Mouse (Mus musculus) spleen, adult 2 months (tissue): Measurements from ENCODE around the gene Ripor1. TPM values are rescaled to one million over a fixed set of nuclear protein-coding genes. Genes with fewer than 3 reads are reported as not detected.

Experiments
- DNase-seq, 2 experiments: peaks; one replicate each; pipeline versions ENCODE4 v3.0.0 to v3.0.0-alpha.2; 2012 to 2021; ENCODE audit warnings: low spot score in 2 of 2, low read depth in 1 of 2
- H3K27ac ChIP-seq: fragments of 200-500 bp; 2 replicates; pipeline ENCODE4 v1.5.1; 2012; ENCODE audit warnings: low read length, inconsistent platforms; ENCODE audit not compliant: insufficient read depth
- H3K27me3 ChIP-seq: fragments of 200-500 bp; 2 replicates; pipeline ENCODE4 v1.6.1; 2012; ENCODE audit warnings: mild to moderate bottlenecking, moderate library complexity, low read length, inconsistent platforms; ENCODE audit not compliant: control insufficient read depth, insufficient read depth
- H3K36me3 ChIP-seq: fragments of 200-500 bp; 2 replicates; pipeline ENCODE4 v1.6.1; 2012; ENCODE audit warnings: mild to moderate bottlenecking, low read length, inconsistent platforms; ENCODE audit not compliant: control insufficient read depth, insufficient read depth
- H3K4me1 ChIP-seq: fragments of 200-500 bp; 2 replicates; pipeline ENCODE4 v1.6.1; 2011; ENCODE audit warnings: inconsistent platforms; ENCODE audit not compliant: control insufficient read depth, insufficient read depth, insufficient read length
- H3K4me3 ChIP-seq: fragments of 200-500 bp; 2 replicates; pipeline ENCODE4 v1.5.1; 2011; ENCODE audit warnings: mild to moderate bottlenecking, inconsistent platforms; ENCODE audit not compliant: insufficient read depth, insufficient read length; ENCODE audit errors: extremely low read depth
- CTCF ChIP-seq: fragments of 200-500 bp; IDR thresholded peaks from 2 replicates; pipeline ENCODE4 v1.5.1; 2011; ENCODE audit warnings: mild to moderate bottlenecking, inconsistent platforms; ENCODE audit not compliant: insufficient read depth, insufficient read length, insufficient replicate concordance; ENCODE audit errors: extremely low read depth
- POLR2A ChIP-seq: fragments of 200-500 bp; IDR thresholded peaks from 2 replicates; pipeline ENCODE4 v1.6.1; 2011; ENCODE audit warnings: low read depth, low read length, inconsistent platforms
- WGBS: fragments of 180-500 bp; shearing (Covaris S2); methylation state at CpG from one replicate; pipeline ENCODE4 v1.1.7; 2018; 5-methylcytosine and 5-hydroxymethylcytosine counted together
- polyA plus RNA-seq: library from polyadenylated mRNA; depleted of rRNA; stranded (reverse); fragments of >200 nt; gene quantifications from 2 replicates; pipeline ENCODE4 v1.2.3, GENCODE M21; 2012; rRNA removed

The Ripor1 gene
- polyA plus RNA-seq, 1 experiment: 26.5 TPM

- peaks cover 11% of the 10 kb centered on the region for H3K36me3 ChIP-seq
Measured at GRCm38 (mm10) chr8:105645205-105645604, 40.1 kb downstream of the Ripor1 start.

GRCm38 (mm10) chr8:105648929-105649328 is 43.9 kb downstream of the Ripor1 start:
- Histone ChIP-seq H3K36me3 (peaks cover 15% of the 10 kb centered on the region), H3K27ac (no peak overlapping the region), H3K4me3 (no peak overlapping the region), H3K4me1 (no peaks in the 10 kb centered on the region), H3K27me3 (no peaks in the 10 kb centered on the region)
- DNase-seq: no peak
- no peak for TF ChIP-seq POLR2A
- no peak for TF ChIP-seq CTCF
- 100% methylated on average over 1 of the region's 1 CpGs for WGBS

More at GRCm38 (mm10) chr8:105645205-105645604, 40.1 kb downstream of the Ripor1 start:
- no peak for DNase-seq
- Histone ChIP-seq H3K4me3 (no peak overlapping the region), H3K27ac (no peak overlapping the region), H3K27me3 (no peaks in the 10 kb centered on the region), H3K4me1 (no peaks in the 10 kb centered on the region)
- TF ChIP-seq CTCF: no peak
- no peak for TF ChIP-seq POLR2A
- WGBS: 93% methylated on average over 1 of the region's 1 CpGs

GRCm38 (mm10) chr8:105657641-105658040 is 52.6 kb downstream of the Ripor1 start:
- Histone ChIP-seq H3K27ac (no peak overlapping the region), H3K27me3 (no peaks in the 10 kb centered on the region), H3K4me3 (no peak overlapping the region), H3K4me1 (no peaks in the 10 kb centered on the region), H3K36me3 (peaks cover 10% of the 10 kb centered on the region)
- TF ChIP-seq POLR2A (no peak), CTCF (no peak)
- no peak for DNase-seq

GRCm38 (mm10) chr8:105661167-105661566 is 56.1 kb downstream of the Ripor1 start:
- Histone ChIP-seq H3K36me3 (peaks cover 17% of the 10 kb centered on the region), H3K27ac (no peak overlapping the region), H3K27me3 (no peaks in the 10 kb centered on the region), H3K4me3 (no peak overlapping the region), H3K4me1 (no peaks in the 10 kb centered on the region)
- TF ChIP-seq POLR2A (no peak), CTCF (no peak)
- peak; percentile 19 to 37 for DNase-seq
- WGBS: 60% methylated on average over 3 of the region's 3 CpGs

Other genes with a start within 250 kb of the Ripor1 start
- gene Plekhg4, start 232.0 kb upstream of the Ripor1 start, polyA plus RNA-seq: 0.16 and 0.20 TPM in 2 replicates
- gene Kctd19, start 191.8 kb upstream of the Ripor1 start, polyA plus RNA-seq: 0.42 and 0.62 TPM in 2 replicates
- gene Lrrc36, start 191.7 kb upstream of the Ripor1 start, polyA plus RNA-seq: 0.07 and 0.13 TPM in 2 replicates
- 8.1 and 14.7 TPM in 2 replicates for gene Tppp3, start 133.7 kb upstream of the Ripor1 start, polyA plus RNA-seq
- 15.3 and 18.3 TPM in 2 replicates for gene Zdhhc1, start 108.4 kb upstream of the Ripor1 start, polyA plus RNA-seq
- 0.44 and 0.62 TPM in 2 replicates for gene Hsd11b2, start 86.5 kb upstream of the Ripor1 start, polyA plus RNA-seq
- 68.3 and 72.0 TPM in 2 replicates for gene Atp6v0d1, start 39.2 kb upstream of the Ripor1 start, polyA plus RNA-seq
- 22.1 and 24.5 TPM in 2 replicates for gene Ctcf, start 31.3 kb downstream of the Ripor1 start, polyA plus RNA-seq
- 0.14 TPM in 1 of 2 replicates, not detected in the other for gene Agrp, start 32.1 kb downstream of the Ripor1 start, polyA plus RNA-seq
- 62.1 and 72.2 TPM in 2 replicates for gene Carmil2, start 81.0 kb downstream of the Ripor1 start, polyA plus RNA-seq
- 47.3 and 62.1 TPM in 2 replicates for gene Acd, start 95.8 kb downstream of the Ripor1 start, polyA plus RNA-seq
- gene Pard6a, start 95.9 kb downstream of the Ripor1 start, polyA plus RNA-seq: 8.7 and 12.1 TPM in 2 replicates
- gene 4933405L10Rik, start 102.4 kb downstream of the Ripor1 start, polyA plus RNA-seq: not detected in 2 replicates
- 4.3 and 6.2 TPM in 2 replicates for gene Enkd1, start 103.0 kb downstream of the Ripor1 start, polyA plus RNA-seq
- 2.3 and 2.4 TPM in 2 replicates for gene Gfod2, start 153.4 kb downstream of the Ripor1 start, polyA plus RNA-seq
- 50.0 and 59.9 TPM in 2 replicates for gene Ranbp10, start 222.1 kb downstream of the Ripor1 start, polyA plus RNA-seq
- 0.07 and 0.14 TPM in 2 replicates for gene Tsnaxip1, start 222.5 kb downstream of the Ripor1 start, polyA plus RNA-seq
- 14.2 and 16.4 TPM in 2 replicates for gene Cenpt, start 248.0 kb downstream of the Ripor1 start, polyA plus RNA-seq
- gene Thap11, start 249.9 kb downstream of the Ripor1 start, polyA plus RNA-seq: 33.7 and 41.2 TPM in 2 replicates